Mouse (Mus musculus): ENCODE data around the gene Csrnp1.

DNA sequence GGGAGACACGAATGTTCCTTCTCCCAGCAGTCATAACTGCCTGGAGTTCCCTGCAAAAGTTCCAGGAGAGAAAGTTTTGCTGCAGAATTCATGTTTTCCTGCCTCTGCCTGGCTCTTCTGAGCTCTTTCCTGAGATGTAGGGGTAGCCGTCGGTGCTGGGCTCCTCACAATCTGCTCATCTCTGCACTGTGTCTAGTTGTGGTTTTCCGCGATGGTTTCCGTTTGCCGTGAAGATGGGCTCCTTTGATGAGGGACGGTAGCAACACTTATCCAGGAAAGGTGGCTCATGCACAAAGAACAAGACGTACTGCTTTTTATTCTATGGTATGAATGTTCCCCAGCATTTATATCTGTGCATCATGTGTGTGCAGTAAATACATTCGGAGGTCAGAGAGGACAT lies 46.0 kb upstream of the Csrnp1 start:
- no peak for TF ChIP-seq CTCF (IDR thresholded peaks at IDR 0.05; ENCODE audit: extremely low read depth, insufficient read depth, insufficient read length, insufficient replicate concordance)
- no peak for TF ChIP-seq POLR2A (IDR thresholded peaks at IDR 0.05; ENCODE audit: low read depth, low read length)
